Mouse (Mus musculus): ENCODE data around the gene Hspd1. TPM values are rescaled to one million over a fixed set of nuclear protein-coding genes. Genes with fewer than 3 reads are reported as not detected.

The Hspd1 gene
- polyA plus RNA-seq, 1 experiment from 2014 or later, result 432 TPM

DNA sequence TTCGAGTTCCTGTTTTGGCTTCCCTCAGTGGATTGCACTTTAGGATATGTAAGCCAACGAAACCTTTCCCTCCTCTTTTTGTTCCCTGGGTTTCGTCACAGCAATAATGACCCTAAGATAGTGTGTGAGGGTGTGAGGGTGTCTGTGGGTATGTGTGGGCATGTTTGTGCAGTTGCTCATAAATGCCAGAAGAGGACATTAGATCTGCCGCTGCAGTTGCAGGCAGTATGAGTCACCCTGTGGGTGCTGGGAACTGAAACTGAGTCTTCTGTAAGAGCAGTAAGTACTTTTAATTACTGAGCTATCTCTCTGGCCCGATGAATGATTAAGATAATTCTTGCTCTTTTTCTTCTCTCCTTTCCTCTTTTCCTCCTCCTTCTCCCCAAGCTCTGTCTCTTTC, 35.0 kb upstream of the Hspd1 start:
- H3K4me3 ChIP-seq, result no peak overlapping the region
- no peaks in the 10 kb centered on the region for H3K4me1 ChIP-seq
- WGBS, result 76% methylated on average over 5 of the region's 5 CpGs
- H3K4me2 ChIP-seq, result no peak overlapping the region
- H3K9me3 ChIP-seq, result peaks cover 3% of the 10 kb centered on the region
- no peak overlapping the region for H3K27ac ChIP-seq (replicated peaks)
- no peak overlapping the region for H3K9ac ChIP-seq
- no peaks in the 10 kb centered on the region for H3K27me3 ChIP-seq (replicated peaks)
- ATAC-seq (ENCODE audit: extremely low read depth, insufficient number of reproducible peaks, low FRiP score, low TSS enrichment), result no peak
- no peaks in the 10 kb centered on the region for H3K36me3 ChIP-seq

DNA sequence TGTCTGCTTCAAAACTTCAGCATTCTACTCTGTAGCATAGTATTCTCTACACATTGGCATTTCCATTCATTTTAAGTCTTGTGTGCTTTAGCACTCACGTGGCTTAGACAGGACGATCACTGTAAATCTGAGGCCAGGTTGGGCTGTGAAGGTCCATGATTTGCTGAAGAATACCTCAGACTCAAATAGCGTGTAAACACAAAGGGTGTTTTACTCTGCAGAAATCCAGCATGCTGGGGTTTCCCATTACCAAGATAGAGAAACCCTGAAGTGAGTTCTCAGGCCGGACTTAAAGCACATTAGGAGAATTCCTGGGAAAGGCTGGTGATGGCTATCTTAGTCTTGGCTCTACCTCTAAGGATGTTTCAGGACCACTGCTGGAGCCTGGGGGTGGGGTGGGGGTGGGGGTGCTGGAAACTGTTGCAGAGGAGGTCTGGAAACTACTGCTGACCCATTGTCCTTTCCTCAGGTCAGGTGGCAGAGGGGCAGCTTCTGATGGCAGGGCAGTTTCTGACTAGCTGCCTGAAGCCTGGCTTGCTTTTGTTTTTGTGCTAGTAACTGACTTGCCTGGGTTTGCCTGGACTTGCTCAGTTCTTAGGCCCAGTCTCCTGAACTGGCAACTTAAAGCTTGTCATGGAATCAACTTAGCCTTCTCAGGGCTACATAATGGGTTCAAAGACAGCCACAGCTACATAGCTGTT, 21.2 kb upstream of the Hspd1 start:
- H3K36me3 ChIP-seq, result no peaks in the 10 kb centered on the region
- no peak overlapping the region for H3K4me3 ChIP-seq
- H3K27me3 ChIP-seq (replicated peaks), result no peaks in the 10 kb centered on the region
- ATAC-seq (ENCODE audit: extremely low read depth, insufficient number of reproducible peaks, low FRiP score, low TSS enrichment), result no peak
- no peak overlapping the region for H3K9ac ChIP-seq
- H3K9me3 ChIP-seq, result 0 out of 2 replicates have a peak, but pooled peaks cover 3% of the 10 kb centered on the region
- no peaks in the 10 kb centered on the region for H3K4me1 ChIP-seq
- H3K4me2 ChIP-seq, result no peak overlapping the region
- 73% methylated on average over 4 of the region's 4 CpGs for WGBS
- no peak overlapping the region for H3K27ac ChIP-seq (replicated peaks)

DNA sequence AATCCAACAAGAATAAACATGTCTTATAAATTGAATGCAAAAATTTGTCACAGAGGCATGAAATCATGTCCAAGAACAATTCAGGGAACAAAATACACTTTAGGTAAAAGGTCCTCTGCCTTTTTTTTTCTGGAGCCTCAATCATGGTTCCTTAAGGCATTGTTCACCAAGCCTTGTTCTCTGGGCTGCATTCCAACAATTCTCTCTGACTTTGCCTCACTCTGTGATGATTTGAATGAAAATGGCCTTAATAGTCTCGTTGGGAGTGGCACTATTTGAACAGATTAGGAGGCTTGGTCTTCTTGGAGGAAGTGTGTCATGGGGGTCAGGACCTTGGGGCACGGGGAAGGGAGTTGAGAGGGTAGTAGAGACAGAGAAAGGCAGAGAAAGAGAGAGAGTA, 20.4 kb upstream of the Hspd1 start:
- Histone ChIP-seq H3K4me3 (no peak overlapping the region), H3K9ac (no peak overlapping the region), H3K36me3 (no peaks in the 10 kb centered on the region), H3K27me3 (replicated peaks) (no peaks in the 10 kb centered on the region), H3K4me1 (no peaks in the 10 kb centered on the region), H3K9me3 (0 out of 2 replicates have a peak, but pooled peaks cover 3% of the 10 kb centered on the region), H3K27ac (replicated peaks) (no peak overlapping the region), H3K4me2 (no peak overlapping the region)
- WGBS, result 58% methylated on average over 2 of the region's 2 CpGs
- no peak for ATAC-seq (ENCODE audit: extremely low read depth, insufficient number of reproducible peaks, low FRiP score, low TSS enrichment)

DNA sequence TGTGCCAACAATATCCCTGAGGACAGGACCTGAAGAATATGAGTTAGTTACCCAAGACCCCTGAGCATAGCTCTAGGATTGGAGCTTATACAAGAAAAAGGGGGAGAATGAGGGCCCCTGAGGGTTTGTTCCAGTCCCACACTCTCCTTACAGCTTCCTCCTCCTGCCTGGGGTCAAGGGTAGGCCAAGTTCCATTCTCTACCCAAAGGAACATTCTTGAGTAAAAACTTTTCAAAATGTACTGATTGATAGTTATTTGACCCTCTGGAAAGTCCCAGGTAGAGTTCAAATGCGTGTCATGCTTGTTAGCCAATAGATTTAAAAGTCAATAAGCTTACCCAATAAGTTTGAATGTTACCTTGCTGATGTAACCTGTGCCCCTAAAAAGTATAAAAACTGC, 19.6 kb upstream of the Hspd1 start:
- Histone ChIP-seq H3K4me3 (no peak overlapping the region), H3K4me2 (no peak overlapping the region), H3K36me3 (no peaks in the 10 kb centered on the region), H3K27me3 (replicated peaks) (0 out of 2 replicates have a peak, but pooled peaks cover 4% of the 10 kb centered on the region), H3K27ac (replicated peaks) (no peak overlapping the region), H3K9me3 (0 out of 2 replicates have a peak, but pooled peaks cover 3% of the 10 kb centered on the region), H3K9ac (no peak overlapping the region), H3K4me1 (no peaks in the 10 kb centered on the region)
- 77% methylated on average over 1 of the region's 1 CpGs for WGBS
- ATAC-seq (ENCODE audit: extremely low read depth, insufficient number of reproducible peaks, low FRiP score, low TSS enrichment), result no peak

DNA sequence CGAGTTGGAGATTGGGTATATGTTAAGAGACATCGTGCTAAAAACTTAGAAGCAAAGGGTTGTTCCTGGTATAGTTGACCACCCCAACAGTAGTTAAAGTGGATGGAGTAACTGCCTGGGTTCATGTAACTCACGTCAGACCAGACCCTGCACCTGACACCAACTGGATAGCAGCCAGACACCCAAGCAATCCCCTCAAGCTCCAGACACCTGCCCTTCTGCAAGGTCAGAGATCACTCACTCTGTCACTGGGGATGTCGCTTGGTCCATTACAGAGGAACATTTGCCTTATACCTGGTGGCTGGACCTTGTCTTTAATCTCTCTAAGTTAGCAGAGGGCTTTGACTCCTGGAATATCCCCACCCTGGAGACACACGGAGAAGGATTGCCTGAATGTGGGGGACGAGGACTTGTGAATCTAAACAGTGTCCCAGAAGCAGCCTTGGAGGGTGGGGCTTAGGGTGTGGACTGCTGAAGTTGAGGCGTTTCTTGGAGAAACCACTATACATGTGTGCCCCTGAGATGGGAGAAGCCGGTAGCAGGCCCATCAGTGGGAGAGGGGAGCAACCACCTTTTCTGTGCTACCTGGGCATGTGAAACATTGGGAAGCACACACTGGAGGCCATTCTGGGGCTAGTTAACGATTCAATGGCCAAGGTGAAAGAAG, 19.0 kb upstream of the Hspd1 start:
- no peaks in the 10 kb centered on the region for H3K4me1 ChIP-seq
- H3K36me3 ChIP-seq, result no peaks in the 10 kb centered on the region
- 0 out of 2 replicates have a peak, but pooled peaks cover 3% of the 10 kb centered on the region for H3K9me3 ChIP-seq
- no peak overlapping the region for H3K9ac ChIP-seq
- H3K4me2 ChIP-seq, result no peak overlapping the region
- WGBS, result 74% methylated on average over 9 of the region's 9 CpGs
- H3K27me3 ChIP-seq (replicated peaks), result 0 out of 2 replicates have a peak, but pooled peaks cover 6% of the 10 kb centered on the region
- no peak overlapping the region for H3K4me3 ChIP-seq
- no peak overlapping the region for H3K27ac ChIP-seq (replicated peaks)
- ATAC-seq (ENCODE audit: extremely low read depth, insufficient number of reproducible peaks, low FRiP score, low TSS enrichment), result no peak

DNA sequence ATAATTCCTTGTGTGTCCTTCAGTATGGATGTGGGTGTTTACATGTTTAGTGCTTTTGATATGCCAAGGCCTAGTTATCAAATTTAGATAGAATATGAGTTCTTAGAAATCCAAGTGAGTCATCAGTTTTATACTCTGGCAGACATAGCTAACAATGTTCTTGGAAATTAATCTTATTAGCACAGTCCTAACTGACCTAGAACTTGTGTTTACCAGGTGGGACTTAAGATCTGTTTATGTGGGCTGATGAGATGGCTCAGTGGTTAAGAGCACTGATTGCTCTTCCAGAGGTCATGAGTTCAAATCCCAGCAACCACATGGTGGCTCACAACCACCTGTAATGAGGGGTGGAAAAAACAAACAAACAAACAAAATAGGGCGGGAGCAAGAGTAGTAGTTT, 4.4 kb upstream of the Hspd1 start:
- ATAC-seq (ENCODE audit: extremely low read depth, insufficient number of reproducible peaks, low FRiP score, low TSS enrichment), result no peak

DNA sequence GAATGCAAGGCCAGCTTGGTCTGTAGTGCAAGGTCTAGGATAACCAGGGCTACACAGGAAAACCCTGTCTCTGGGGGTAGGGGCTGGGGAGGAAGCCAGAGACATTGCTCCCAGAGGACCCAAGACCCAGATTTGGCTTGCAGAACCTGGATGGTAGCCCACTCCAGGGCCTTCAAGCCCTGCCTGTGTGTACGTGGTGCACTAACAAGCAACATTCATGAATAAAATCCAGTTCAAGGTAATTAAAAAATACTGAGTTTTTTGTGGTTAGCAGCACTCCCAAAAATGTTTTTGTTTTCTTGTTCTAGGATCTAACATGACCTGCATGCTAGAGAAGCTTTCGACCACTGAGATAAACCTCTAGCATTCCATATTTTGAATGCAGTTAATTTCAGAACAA, 4.0 kb upstream of the Hspd1 start:
- H3K9ac ChIP-seq, result no peak overlapping the region
- no peaks in the 10 kb centered on the region for H3K27me3 ChIP-seq (replicated peaks)
- H3K27ac ChIP-seq (replicated peaks), result no peak overlapping the region
- H3K4me2 ChIP-seq, result no peak overlapping the region
- H3K36me3 ChIP-seq, result peaks cover 38% of the 10 kb centered on the region
- no peaks in the 10 kb centered on the region for H3K9me3 ChIP-seq
- no peak overlapping the region for H3K4me3 ChIP-seq
- H3K4me1 ChIP-seq, result peaks cover 15% of the 10 kb centered on the region
- no peak for ATAC-seq (ENCODE audit: extremely low read depth, insufficient number of reproducible peaks, low FRiP score, low TSS enrichment)
- WGBS, result 89% methylated on average over 2 of the region's 2 CpGs

More for the DNA sequence above, 4.4 kb upstream of the Hspd1 start:
- H3K4me1 ChIP-seq, result peaks cover 15% of the 10 kb centered on the region
- H3K4me3 ChIP-seq, result no peak overlapping the region
- no peak overlapping the region for H3K27ac ChIP-seq (replicated peaks)
- no peak overlapping the region for H3K9ac ChIP-seq
- no peak overlapping the region for H3K4me2 ChIP-seq
- H3K36me3 ChIP-seq, result peaks cover 38% of the 10 kb centered on the region
- no peaks in the 10 kb centered on the region for H3K9me3 ChIP-seq
- H3K27me3 ChIP-seq (replicated peaks), result no peaks in the 10 kb centered on the region
- WGBS, result 61% methylated on average over 1 of the region's 1 CpGs

DNA sequence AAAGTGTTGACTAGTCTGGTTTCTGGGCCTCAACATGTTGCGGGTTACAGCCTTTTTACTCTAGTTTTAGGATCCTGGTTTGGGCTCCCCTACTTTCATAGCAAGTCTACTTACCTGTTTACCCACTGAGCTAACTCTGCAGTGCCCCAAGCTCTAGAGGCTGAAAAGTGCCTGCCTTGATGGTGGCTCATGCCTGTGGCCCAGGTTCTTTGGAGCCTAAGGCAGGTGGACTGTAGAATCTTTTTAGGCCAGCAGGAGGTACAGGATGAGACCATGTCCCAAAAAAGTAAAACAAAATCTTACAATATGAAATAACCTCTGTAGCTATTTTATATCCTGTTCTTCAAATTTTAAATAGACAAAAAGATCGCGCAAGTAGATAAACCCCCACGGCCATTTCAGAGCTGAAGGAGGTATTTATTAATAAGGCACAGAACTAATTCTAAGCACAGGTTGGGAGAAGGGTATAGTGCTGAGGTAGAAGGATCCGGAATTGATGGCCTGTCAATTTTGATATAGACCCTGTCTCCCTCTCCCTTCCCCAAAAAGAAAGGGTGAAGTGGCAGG, 1.5 kb upstream of the Hspd1 start:
- ATAC-seq (ENCODE audit: extremely low read depth, insufficient number of reproducible peaks, low FRiP score, low TSS enrichment), result no peak
- Histone ChIP-seq H3K36me3 (peaks cover 52% of the 10 kb centered on the region), H3K9ac (peak overlapping the region; percentile 95), H3K4me1 (peaks cover 40% of the 10 kb centered on the region), H3K9me3 (no peaks in the 10 kb centered on the region), H3K4me3 (peak overlapping the region; percentile 85), H3K27ac (replicated peaks) (no peak overlapping the region), H3K4me2 (peak overlapping the region; percentile 90), H3K27me3 (replicated peaks) (no peaks in the 10 kb centered on the region)
- 80% methylated on average over 5 of the region's 5 CpGs for WGBS

DNA sequence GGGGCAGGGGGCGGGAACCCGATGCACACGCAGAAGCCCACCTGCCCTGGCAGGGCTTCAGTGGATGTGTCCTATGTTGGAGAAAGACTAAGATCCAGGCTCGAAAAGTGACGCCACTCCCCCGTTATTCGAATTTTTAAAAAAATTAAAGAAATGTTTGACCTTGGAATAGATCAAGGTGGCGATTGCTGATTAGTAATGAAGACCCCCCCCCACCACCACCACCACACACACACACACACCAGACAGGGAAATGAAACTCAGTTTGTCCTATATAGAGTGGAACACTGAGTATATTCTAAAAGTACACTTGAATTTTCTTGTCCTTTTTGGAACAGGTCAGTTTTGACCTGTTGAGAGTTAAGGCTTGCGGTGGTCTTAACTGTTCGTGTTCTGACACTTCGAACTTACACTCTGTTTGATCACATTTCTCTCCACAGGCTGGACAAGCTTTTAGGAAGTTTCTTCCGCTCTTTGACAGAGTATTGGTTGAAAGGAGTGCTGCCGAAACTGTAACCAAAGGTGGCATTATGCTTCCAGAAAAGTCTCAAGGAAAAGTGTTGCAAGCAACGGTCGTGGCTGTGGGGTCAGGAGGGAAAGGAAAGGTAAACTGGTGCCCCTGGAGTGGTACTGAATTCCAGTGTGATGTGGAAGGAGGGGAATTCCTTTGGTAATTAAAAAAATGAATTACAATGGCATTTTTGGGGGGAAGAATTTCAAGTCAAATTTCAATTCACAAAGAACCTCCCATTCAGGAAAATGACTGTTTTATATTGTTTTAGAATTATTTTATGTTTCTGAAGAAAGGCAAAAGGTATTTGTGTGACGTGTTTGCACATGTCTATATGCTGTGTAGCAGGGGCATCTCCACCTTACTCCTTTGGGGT, 811 bp upstream of the Hspd1 start:
- Histone ChIP-seq H3K9ac (peak overlapping the region; percentile 95), H3K4me2 (peak overlapping the region; percentile 90), H3K9me3 (no peaks in the 10 kb centered on the region), H3K27me3 (replicated peaks) (no peaks in the 10 kb centered on the region), H3K4me1 (peaks cover 47% of the 10 kb centered on the region), H3K27ac (replicated peaks) (peak overlapping the region; percentile 97), H3K36me3 (peaks cover 60% of the 10 kb centered on the region), H3K4me3 (peak overlapping the region; percentile 85)
- WGBS, result 7% methylated on average over 16 of the region's 16 CpGs
- no peak for ATAC-seq (ENCODE audit: extremely low read depth, insufficient number of reproducible peaks, low FRiP score, low TSS enrichment)

DNA sequence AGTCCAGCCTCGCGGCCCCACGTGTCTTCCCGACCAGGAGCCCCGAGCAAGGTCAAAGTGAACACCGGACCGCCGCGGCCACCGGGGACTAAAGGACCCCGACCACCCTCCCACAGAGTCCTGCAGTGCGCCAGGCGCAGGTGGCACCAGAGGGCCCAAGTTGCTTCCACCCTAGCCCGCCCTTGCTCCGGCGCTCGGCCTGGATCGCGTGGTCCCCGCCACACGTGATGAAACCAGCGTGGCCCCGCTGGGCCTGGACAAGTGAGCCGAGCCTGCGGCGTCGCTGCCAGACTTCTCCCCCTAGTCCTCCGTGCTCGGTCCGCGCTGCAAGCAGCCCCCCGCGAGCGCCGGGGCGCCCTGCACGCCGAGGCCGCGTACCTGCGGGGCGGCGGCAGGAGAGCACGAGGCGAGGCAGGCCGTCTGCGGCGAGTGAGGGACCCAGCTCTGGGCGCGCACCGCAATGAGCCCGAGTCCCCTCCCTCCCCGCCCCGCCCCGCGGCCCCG, 590 bp downstream of the Hspd1 start:
- peak; percentile 56 for ATAC-seq (ENCODE audit: extremely low read depth, insufficient number of reproducible peaks, low FRiP score, low TSS enrichment)
- Histone ChIP-seq H3K27me3 (replicated peaks) (no peaks in the 10 kb centered on the region), H3K9ac (peak overlapping the region; percentile 95), H3K4me1 (peaks cover 48% of the 10 kb centered on the region), H3K9me3 (peaks cover 3% of the 10 kb centered on the region; the same call in 1 of the 2 replicates), H3K4me2 (peak overlapping the region; percentile 90), H3K27ac (replicated peaks) (peak overlapping the region; percentile 97), H3K4me3 (peak overlapping the region; percentile 85), H3K36me3 (peaks cover 61% of the 10 kb centered on the region)
- under 1% methylated on average over 46 of the region's 57 CpGs for WGBS

All from heart, embryonic 13.5 days (tissue).